Mouse (Mus musculus) kidney, adult 8-10 months (tissue): ENCODE measurements around the gene Palb2.
A peak's percentile ranks its signal among the peaks of the same experiment; 100 is the strongest.

ENCODE experiments used
- DNase-seq, 2 experiments: peaks; one replicate each; pipeline ENCODE4 v3.0.0; 2022

Palb2 gene

DNA sequence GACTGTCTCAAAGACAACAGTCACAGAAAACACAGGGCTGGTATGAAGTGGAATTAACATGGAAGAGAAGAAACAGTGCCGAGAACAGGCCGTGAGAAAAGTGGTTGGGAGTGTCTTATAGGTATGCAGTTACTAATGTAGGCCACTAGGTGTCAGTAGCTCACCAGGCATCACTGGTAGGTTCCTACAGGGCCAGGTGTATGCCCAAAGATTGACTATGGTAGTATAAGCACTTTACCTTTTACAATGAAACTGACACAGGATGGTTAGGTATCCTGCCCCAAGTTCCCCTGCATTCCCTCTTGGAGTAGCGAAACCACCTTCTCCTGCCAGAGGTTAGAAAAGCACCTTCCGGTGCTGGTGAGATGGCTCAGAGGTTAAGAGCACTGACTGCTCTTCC is 33.6 kb downstream of the Palb2 start:
- DNase-seq = peak; percentile 46 to 50

GRCm38 (mm10) chr7:122098009-122098408 is 34.8 kb downstream of the Palb2 start:
- DNase-seq = no peak

DNA sequence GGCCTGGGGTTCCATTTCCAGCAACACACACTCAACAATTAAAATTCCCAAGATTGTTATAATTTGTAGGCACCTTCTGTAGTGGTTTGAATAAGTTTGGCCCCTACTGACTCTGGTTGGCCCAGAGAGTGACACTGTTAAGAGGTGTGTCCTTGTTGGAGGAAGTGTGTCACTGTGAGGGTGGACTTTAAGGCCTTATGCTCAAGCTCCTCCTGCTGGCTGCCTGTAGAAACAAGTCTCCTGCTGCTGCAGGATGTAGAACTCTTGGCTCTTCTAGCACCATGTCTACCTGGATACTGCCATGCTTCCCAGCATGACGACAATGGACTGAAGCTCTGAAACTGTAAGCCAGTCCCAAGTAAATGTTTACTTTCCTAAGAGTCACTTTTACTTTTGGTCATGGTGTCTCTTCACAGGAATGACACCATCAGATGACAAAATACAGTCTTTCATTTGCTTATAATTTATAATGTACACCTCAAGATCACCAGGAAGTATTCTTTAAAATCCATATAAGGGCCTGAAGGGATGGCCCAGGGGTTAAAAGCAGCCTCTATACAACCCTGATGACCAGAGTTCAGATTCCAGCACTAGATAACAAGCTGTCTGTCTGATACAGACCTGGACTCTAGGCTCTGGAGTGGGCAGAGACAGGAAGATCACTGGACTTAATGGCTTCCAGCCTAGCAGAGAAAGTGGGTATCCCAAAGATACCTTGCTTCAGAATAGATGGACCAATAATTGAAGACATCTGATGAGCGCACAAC is 38.0 kb downstream of the Palb2 start:
- DNase-seq = no peak

DNA sequence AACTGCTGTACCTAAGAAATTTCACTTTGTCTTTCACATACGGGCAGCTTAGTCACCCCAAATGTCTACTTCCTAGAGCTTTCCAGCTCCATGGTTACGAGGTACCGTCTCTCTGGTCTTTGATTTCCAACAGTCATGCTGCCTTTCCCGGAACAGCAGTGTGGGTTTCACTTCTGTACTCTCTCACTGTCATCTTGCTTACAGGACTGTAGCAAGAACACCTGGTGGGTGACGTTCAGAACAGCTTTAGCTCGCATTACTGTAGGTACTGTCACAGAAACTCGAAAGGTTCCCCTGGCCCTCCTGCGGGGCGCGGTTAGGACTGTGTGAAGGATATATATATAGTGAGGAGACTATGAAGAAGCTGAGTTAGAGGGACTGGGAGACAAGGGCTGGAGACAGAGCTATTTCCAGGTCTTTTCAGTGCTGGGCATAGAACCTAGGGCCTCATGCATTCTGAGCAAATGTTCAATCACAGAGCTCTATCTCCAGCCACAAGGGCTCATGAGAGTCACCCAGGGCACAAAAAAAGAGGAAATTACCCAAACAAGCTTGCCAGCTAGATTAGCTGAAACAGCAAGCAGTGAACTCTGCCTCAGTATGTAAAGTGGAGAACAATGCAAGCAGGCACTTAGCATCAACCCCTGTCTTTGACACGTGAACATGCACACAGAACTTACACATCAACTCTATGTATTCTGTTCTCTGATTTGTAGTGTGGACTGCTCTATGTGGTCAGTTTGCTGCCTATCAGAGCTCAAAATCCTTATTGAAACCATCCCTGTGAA is 45.4 kb downstream of the Palb2 start:
- DNase-seq = no peak

GRCm38 (mm10) chr7:122081071-122081470 is 51.7 kb downstream of the Palb2 start:
- no peak for DNase-seq

- peak; percentile 44 to 50 for DNase-seq
Observed at GRCm38 (mm10) chr7:122079798-122080554, 52.8 kb downstream of the Palb2 start.

- DNase-seq = no peak
Observed at GRCm38 (mm10) chr7:122074374-122074773, 58.4 kb downstream of the Palb2 start.

DNA sequence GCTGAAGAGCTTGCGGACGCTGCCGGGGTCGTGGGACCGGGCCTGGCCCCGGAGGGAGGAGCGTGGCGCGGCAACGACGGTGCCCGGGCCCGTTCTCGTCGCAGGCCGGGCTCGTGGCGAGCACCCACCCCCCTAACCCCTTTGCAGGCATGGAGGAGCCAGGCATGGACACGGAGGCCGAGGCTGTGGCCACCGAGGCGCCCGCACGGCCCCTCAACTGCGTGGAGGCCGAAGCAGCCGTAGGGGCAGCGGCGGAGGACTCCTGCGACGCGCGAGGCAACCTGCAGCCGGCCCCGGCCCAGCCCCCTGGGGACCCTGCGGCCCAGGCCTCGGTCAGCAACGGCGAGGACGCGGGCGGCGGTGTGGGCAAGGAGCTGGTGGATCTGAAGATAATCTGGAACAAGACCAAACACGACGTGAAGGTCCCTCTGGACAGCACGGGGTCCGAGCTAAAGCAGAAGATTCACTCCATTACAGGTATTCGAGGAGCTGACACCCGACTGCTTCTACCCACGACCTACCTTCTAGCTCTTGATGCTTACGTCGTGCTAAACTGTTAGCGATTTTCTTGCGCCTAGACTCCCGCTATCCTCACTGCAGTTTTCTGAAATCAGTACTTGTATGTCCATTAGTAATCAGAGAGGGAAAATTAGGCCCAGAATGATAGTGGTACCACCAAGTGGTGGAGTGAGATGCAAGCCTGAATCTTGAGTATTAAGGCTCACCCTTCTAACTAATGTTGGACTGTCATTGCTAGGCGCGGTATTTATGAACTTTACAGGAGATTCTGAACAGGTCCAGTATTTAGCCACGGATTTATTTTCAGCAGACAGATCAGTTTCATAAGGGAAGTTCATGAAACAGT is 65.0 kb downstream of the Palb2 start:
- peak; percentile 9 to 20 for DNase-seq

- peak; percentile 95 to 97 for DNase-seq
Observed at GRCm38 (mm10) chr7:122066945-122067516, 65.8 kb downstream of the Palb2 start, which contains the start of the genes Ubfd1 and Ears2. TSS of gene Ubfd1 (plus strand) at chr7:122067175. TSS of gene Ears2 (minus strand) at chr7:122067263.

GRCm38 (mm10) chr7:122066102-122066944 is 66.5 kb downstream of the Palb2 start:
- DNase-seq = no peak

DNA sequence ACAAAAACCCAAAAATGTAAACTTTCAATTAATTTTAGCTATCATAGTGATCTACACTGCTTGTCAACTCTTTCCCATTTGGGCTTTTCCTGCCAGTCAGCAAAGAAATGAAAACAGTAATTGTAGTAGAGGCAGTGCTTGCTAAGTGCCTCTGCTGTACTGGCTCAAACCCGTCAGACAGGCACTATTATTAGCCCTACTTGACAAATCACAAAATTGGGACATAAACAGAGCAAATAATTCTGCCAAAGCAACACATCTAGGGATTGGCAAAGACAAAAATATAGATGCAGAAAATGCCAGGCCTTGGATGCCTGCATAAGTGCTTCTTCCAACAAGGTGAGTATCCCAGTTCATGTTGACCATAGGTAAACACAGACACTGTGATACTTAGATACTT is 67.1 kb downstream of the Palb2 start:
- DNase-seq = no peak
